Mouse (Mus musculus) layer of hippocampus, adult 8-10 months (tissue): ENCODE measurements around the gene Coro1c. TPM values are rescaled to one million over a fixed set of nuclear protein-coding genes. Genes with fewer than 3 reads are reported as not detected.
A peak's percentile ranks its signal among the peaks of the same experiment; 100 is the strongest.

ENCODE experiments used
- DNase-seq, 2 experiments: peaks; one replicate each; pipeline ENCODE4 v3.0.0; 2022; ENCODE audit warnings: low spot score in 2 of 2
- total RNA-seq, 4 experiments: library from RNA; stranded (reverse); gene quantifications; 2 replicates each; pipeline ENCODE4 v1.2.4; 2022

Coro1c gene
- 100 to 1,000 TPM in 1 of 4 experiments, 10 to 100 TPM in 3; 89.3 to 106 (median 94.0) TPM for total RNA-seq

GRCm38 (mm10) chr5:113908592-113909441 lies at the start of gene Coro1c:
Gene Coro1c, minus strand, starts transcription at chr5:113908758.
- peak; percentile 95 to 99 for DNase-seq

GRCm38 (mm10) chr5:113956510-113956909 lies 48.0 kb upstream of the Coro1c start:
- peak; percentile 53 to 76 for DNase-seq

- no peak for DNase-seq
These were observed 47.1 kb upstream of the Coro1c start for GRCm38 (mm10) chr5:113955691-113956090.

GRCm38 (mm10) chr5:113955281-113955680 lies 46.7 kb upstream of the Coro1c start:
- no peak for DNase-seq

GRCm38 (mm10) chr5:113954421-113954820 lies 45.9 kb upstream of the Coro1c start:
- DNase-seq: peak; percentile 71 to 85

GRCm38 (mm10) chr5:113952519-113952918 lies 44.0 kb upstream of the Coro1c start:
- DNase-seq: no peak

- DNase-seq: no peak
These were observed 43.1 kb upstream of the Coro1c start for GRCm38 (mm10) chr5:113951693-113952071.

- no peak for DNase-seq
These were observed 42.5 kb upstream of the Coro1c start for GRCm38 (mm10) chr5:113950786-113951692.

- peak in 1 of 2 experiments; percentile 29 for DNase-seq
These were observed 41.6 kb upstream of the Coro1c start for GRCm38 (mm10) chr5:113950133-113950532.

- DNase-seq: no peak
These were observed 38.7 kb upstream of the Coro1c start for GRCm38 (mm10) chr5:113947280-113947679.

- no peak for DNase-seq
These were observed 36.6 kb upstream of the Coro1c start for GRCm38 (mm10) chr5:113945126-113945525.

- DNase-seq: no peak
These were observed 34.8 kb upstream of the Coro1c start for GRCm38 (mm10) chr5:113943328-113943727.

GRCm38 (mm10) chr5:113942580-113942979 lies 34.0 kb upstream of the Coro1c start:
- no peak for DNase-seq

- no peak for DNase-seq
These were observed 30.8 kb upstream of the Coro1c start for GRCm38 (mm10) chr5:113939263-113939900.

- DNase-seq: no peak
These were observed 29.1 kb upstream of the Coro1c start for GRCm38 (mm10) chr5:113937650-113938049.

- DNase-seq: no peak
These were observed 25.3 kb upstream of the Coro1c start for GRCm38 (mm10) chr5:113933889-113934288.

- no peak for DNase-seq
These were observed 24.9 kb upstream of the Coro1c start for GRCm38 (mm10) chr5:113933480-113933879.

GRCm38 (mm10) chr5:113932310-113932709 lies 23.8 kb upstream of the Coro1c start:
- DNase-seq: no peak

GRCm38 (mm10) chr5:113930648-113931609 lies 22.4 kb upstream of the Coro1c start:
- DNase-seq: no peak

GRCm38 (mm10) chr5:113929950-113930647 lies 21.5 kb upstream of the Coro1c start:
- DNase-seq: no peak
